Mouse (Mus musculus): ENCODE data around the gene Oxsm. TPM values are rescaled to one million over a fixed set of nuclear protein-coding genes. Genes with fewer than 3 reads are reported as not detected.

Gene Oxsm
- polyA plus RNA-seq, 1 experiment, result 10.9 TPM

GRCm38 (mm10) chr14:16242193-16242815 lies 7.3 kb downstream of the Oxsm start:
- DNase-seq (ENCODE audit: low read depth), result no peak

GRCm38 (mm10) chr14:16236466-16236865 lies 13.1 kb downstream of the Oxsm start:
- DNase-seq (ENCODE audit: low read depth), result no peak

DNA sequence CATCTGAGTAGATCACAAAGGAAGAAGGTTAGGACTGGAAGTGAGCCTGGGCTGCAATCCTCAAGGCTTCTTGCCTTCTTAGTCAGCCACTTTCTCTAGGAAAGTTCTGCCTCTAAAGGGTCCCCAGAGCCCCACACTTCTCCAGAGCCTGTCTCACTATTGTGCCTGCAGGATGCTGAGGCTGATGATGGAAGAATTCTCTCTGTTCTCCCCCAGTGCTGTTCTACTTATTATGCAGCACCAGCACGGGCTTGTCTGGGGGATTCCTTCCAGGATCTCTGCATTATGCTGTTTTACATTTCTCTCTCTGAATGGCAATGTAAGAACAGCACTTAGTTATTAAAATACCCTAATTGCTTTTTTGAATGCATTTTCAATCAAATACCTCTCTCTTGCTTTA lies 16.1 kb downstream of the Oxsm start:
- no peak for DNase-seq (ENCODE audit: low read depth)

DNA sequence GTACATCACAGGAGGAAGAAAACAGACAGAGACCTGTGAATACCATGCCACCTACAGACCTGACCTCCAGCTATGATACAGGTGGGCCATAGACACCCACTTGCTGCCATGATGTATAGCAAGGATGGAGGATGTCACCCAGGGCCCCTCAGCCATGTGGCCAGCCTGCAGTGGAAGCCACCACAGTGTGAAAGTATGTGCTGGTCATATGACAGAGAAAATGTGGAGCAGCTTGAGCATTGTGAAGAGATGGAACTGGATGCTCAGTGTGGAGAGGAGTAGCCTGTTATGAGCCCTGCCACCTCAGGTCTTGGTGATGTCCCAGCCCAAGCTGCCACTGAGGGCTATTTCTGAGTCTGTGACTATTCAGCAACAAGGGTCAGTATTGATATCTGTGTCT lies 19.0 kb downstream of the Oxsm start:
- no peak for DNase-seq (ENCODE audit: low read depth)

- DNase-seq (ENCODE audit: low read depth), result no peak
Measured at GRCm38 (mm10) chr14:16229395-16229794, 20.2 kb downstream of the Oxsm start.

- no peak for DNase-seq (ENCODE audit: low read depth)
Measured at GRCm38 (mm10) chr14:16219015-16219414, 30.6 kb downstream of the Oxsm start.

DNA sequence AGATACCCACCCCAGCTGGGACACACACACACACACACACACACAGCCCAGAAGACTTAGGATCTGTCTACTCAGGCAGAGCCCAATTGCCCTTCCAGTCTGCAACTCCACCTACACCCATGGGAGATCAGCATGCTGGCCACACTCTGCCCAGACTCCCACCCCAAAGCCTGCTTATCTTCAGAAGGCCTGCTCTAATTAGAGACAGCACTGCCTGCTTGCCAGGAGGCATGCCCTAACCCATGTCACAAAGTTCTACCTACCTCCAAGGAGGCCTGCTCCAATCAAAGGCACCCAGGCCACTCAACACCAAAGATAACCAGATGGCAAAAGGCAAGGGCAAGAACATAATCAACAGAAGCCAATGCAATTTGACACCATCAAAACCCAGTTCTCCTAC lies 41.9 kb downstream of the Oxsm start:
- DNase-seq (ENCODE audit: low read depth), result no peak

GRCm38 (mm10) chr14:16201673-16202072 lies 47.9 kb downstream of the Oxsm start:
- no peak for DNase-seq (ENCODE audit: low read depth)

DNA sequence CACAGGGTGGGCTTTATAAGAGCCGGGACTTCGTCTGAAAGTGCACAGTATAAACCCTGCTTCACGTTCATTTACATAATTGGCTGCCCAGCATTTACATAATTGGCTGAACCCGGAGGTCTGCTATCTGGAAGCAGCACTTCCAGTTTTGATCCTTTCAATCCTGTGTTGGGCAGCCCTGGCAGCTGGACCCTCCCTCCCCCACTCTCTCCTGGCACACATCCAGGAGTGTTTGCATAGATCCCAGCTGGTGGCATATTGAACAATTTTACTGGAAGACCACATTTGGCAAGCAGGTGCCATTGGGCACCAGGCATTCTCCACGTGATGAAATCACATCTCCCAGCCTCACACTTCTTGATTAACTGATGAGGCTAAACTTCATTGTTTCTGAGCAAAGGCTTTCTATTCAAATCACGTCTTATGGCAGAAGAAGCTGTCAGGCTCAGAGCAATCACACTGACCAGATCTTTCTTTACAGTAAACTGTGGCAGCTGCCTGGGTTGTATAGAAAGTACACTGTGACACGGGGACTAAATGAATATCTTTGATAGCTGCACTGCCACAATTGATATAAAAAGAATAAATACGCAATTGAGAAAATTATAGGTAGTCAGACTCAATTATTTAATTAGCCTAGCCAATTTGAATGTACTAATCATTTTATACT lies 48.5 kb downstream of the Oxsm start:
- no peak for DNase-seq (ENCODE audit: low read depth)

- DNase-seq (ENCODE audit: low read depth), result no peak
Measured at GRCm38 (mm10) chr14:16200220-16200912, 49.2 kb downstream of the Oxsm start.

- DNase-seq (ENCODE audit: low read depth), result no peak
Measured at GRCm38 (mm10) chr14:16196518-16196917, 53.1 kb downstream of the Oxsm start.

GRCm38 (mm10) chr14:16195486-16195885 lies 54.1 kb downstream of the Oxsm start:
- DNase-seq (ENCODE audit: low read depth), result no peak

- DNase-seq (ENCODE audit: low read depth), result no peak
Measured at GRCm38 (mm10) chr14:16194125-16194524, 55.5 kb downstream of the Oxsm start.

GRCm38 (mm10) chr14:16189142-16189541 lies 60.5 kb downstream of the Oxsm start:
- no peak for DNase-seq (ENCODE audit: low read depth)

Other genes starting within 250 kb of the Oxsm start
- gene Ngly1, start 528 bp downstream of the Oxsm start, polyA plus RNA-seq (2012; rRNA removed), result 32.5 and 39.6 TPM in 2 replicates
- 13.9 and 16.8 TPM in 2 replicates for gene Top2b, start 115.4 kb upstream of the Oxsm start, polyA plus RNA-seq (2012; rRNA removed)